Mouse (Mus musculus): ENCODE results near the gene Odf3. TPM values are rescaled to one million over a fixed set of nuclear protein-coding genes. Genes with fewer than 3 reads are reported as not detected.

Odf3 gene
- total and polyA plus RNA-seq, 2 experiments from 2014 or later: 0.22 TPM; not detected in 1

DNA sequence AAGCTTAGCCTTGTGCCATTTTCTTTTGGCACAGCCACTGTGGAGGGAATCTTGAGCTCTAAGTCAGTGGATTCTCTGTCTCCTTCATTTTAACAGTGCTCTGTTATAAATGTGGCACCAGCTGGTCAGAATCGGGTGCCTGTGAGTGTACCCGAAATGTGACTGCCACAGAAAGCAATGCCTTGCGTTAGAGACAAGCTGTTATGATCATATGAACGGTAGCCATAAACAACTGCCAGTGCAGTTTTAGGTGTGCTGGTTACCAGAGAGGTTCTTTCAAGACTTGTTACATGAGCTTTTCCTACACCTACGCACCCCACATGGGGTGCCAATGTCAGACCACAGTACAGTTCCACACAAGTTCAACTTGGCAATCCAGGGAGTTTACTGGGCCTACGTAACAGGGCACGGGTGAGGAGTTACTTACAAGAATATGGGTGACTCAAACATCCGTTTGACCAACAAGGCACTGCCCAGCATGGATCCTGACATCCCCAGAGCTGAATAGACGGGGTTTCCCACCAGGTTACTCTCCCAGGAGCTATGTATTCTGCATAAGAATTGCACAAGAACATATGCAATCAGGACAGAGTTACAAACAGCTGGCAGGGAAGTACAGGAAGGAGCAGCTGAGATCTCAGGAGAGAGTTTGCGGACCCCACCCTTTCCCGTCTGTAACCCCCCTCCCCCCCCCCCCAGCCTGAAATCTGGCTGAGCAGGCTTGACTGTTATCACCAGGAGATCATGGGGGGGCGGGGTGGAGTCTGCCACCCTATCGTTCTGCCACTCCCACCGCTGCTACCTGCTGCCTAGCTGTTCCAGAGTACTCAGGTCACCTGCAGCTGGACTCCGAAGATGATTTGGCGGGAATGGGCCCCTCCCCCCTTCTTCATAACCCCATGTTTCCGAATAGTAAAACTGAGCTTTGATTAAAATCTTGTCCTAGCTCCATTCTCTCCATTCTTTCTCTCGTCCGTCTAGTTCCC, 6.6 kb upstream of the Odf3 start:
- H3K4me1 ChIP-seq (ENCODE audit: insufficient read depth, low read length): no peaks in the 10 kb centered on the region
- no peak for DNase-seq (ENCODE audit: low spot score)
- no peak overlapping the region for H3K4me2 ChIP-seq (ENCODE audit: low read depth, low read length, poor library complexity, severe bottlenecking)
- 0 out of 2 replicates have a peak, but pooled peaks cover 6% of the 10 kb centered on the region for H3K27me3 ChIP-seq (ENCODE audit: insufficient read depth, low read length)
- H3K27ac ChIP-seq (ENCODE audit: low read depth, low read length): no peak overlapping the region
- no peaks in the 10 kb centered on the region for H3K36me3 ChIP-seq (ENCODE audit: insufficient read depth, low read length)
- no peak for TF ChIP-seq CTCF (IDR thresholded peaks at IDR 0.05)
- ATAC-seq (ENCODE audit: low FRiP score): no peak
- 40% methylated on average over 19 of the region's 19 CpGs for WGBS
- H3K4me3 ChIP-seq (ENCODE audit: low read depth, low read length): no peak overlapping the region
- H3K9me3 ChIP-seq (ENCODE audit: low read length): no peaks in the 10 kb centered on the region
- H3K9ac ChIP-seq (replicated peaks; ENCODE audit: low read length, poor library complexity, severe bottlenecking): no peak overlapping the region

DNA sequence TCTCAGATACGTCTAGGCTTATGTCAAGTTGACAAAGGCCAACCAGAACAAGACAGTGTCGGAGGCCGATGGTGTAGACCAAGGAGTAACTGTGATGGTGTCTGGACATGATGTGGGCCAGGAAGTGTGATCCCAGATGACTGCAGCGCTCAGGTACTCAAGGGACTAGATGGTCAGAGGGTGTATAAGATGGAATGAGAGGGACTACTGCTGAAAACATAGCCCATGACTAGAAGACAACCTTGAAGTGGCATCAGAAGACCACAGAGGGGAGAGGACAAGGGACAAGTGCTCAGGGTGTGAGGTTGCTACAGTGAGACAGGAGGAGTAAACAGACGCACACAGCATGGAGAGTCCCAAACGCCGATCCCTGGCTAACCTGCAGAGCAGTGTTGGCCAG, 3.8 kb upstream of the Odf3 start:
- Histone ChIP-seq H3K27me3 (ENCODE audit: insufficient read depth, low read length) (0 out of 2 replicates have a peak, but pooled peaks cover 6% of the 10 kb centered on the region), H3K9me3 (ENCODE audit: low read length) (no peaks in the 10 kb centered on the region), H3K4me1 (ENCODE audit: insufficient read depth, low read length) (no peaks in the 10 kb centered on the region), H3K4me3 (ENCODE audit: low read depth, low read length) (no peak overlapping the region), H3K27ac (ENCODE audit: low read depth, low read length) (no peak overlapping the region), H3K9ac (replicated peaks; ENCODE audit: low read length, poor library complexity, severe bottlenecking) (no peak overlapping the region), H3K4me2 (ENCODE audit: low read depth, low read length, poor library complexity, severe bottlenecking) (no peak overlapping the region), H3K36me3 (ENCODE audit: insufficient read depth, low read length) (no peaks in the 10 kb centered on the region)
- 80% methylated on average over 7 of the region's 7 CpGs for WGBS
- DNase-seq (ENCODE audit: low spot score): no peak
- no peak for TF ChIP-seq CTCF (IDR thresholded peaks at IDR 0.05)
- ATAC-seq (ENCODE audit: low FRiP score): no peak

DNA sequence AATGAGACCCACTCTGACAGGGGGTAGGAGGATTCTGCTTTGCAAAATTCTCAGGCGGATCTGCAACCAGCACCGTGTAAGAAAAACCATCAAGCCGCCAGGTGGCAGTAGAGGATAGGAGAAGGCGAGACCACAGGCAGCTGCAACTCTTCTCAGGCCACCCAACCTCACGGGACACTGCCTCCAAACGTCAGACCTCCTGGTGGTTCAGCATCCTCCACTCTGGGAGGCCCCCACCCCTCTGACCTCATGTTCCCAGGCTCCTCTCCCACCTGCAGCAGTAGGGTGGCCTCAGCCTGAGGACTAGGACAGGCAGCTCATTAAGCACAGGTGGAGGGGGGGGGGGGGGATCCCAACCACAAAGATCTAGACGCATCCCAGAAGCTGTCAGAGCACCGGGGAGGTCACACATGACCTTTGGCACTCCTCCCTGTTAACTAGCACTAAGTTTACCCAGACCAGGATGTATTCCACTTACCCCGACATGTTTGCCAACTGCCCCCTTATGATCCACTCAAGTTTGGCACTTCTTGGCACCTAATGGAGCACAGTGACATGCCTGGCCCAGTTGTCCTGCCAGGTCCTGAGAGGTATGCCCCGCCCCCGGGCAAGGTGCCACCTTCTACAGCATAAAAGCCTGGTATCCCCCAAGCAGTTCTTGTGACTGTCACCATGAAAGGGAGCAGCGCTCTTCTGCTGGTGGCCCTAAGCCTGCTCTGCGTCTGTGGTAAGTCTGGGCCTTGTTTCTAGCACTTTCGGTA, 2.5 kb upstream of the Odf3 start, which contains the start of gene Scgb1c1:
Scgb1c1 (plus strand) TSS at position 643 of the 761 bp plus-strand sequence.
- peak; percentile 85 for DNase-seq (ENCODE audit: low spot score)
- Histone ChIP-seq H3K27ac (ENCODE audit: low read depth, low read length) (no peak within 1 kb of the TSS), H3K36me3 (ENCODE audit: insufficient read depth, low read length) (no peaks in the 10 kb centered on the region), H3K4me2 (ENCODE audit: low read depth, low read length, poor library complexity, severe bottlenecking) (no peak within 1 kb of the TSS), H3K4me3 (ENCODE audit: low read depth, low read length) (no peak within 1 kb of the TSS), H3K27me3 (ENCODE audit: insufficient read depth, low read length) (0 out of 2 replicates have a peak, but pooled peaks cover 6% of the 10 kb centered on the region), H3K9me3 (ENCODE audit: low read length) (no peaks in the 10 kb centered on the region), H3K9ac (replicated peaks; ENCODE audit: low read length, poor library complexity, severe bottlenecking) (no peak within 1 kb of the TSS), H3K4me1 (ENCODE audit: insufficient read depth, low read length) (no peaks in the 10 kb centered on the region)
- ATAC-seq (ENCODE audit: low FRiP score): peak; percentile 73
- TF ChIP-seq CTCF (IDR thresholded peaks at IDR 0.05): peak; percentile 87
- WGBS: 29% methylated on average over 14 of the region's 14 CpGs

DNA sequence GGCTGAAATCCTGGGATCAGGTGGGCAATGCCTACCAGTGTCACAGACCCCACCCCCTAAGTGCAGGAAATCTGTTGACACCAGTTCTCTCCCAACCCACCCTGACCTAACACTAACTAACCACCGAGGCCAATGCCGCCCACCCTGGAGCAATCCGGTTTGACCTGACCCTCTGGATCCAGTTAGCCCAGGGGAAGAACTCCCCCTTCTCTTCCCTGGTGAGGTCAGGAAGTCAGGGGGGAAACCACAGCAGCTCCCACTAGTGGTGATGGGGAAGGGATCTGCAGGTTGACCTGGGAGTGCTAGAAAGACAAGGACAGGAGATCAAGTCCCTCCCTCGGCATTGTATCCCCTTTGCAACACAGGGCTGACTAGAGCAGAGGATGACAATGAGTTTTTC, 1.9 kb upstream of the Odf3 start:
- 54% methylated on average over 4 of the region's 4 CpGs for WGBS
- Histone ChIP-seq H3K27ac (ENCODE audit: low read depth, low read length) (no peak overlapping the region), H3K4me3 (ENCODE audit: low read depth, low read length) (no peak overlapping the region), H3K4me1 (ENCODE audit: insufficient read depth, low read length) (no peaks in the 10 kb centered on the region), H3K27me3 (ENCODE audit: insufficient read depth, low read length) (0 out of 2 replicates have a peak, but pooled peaks cover 6% of the 10 kb centered on the region), H3K9me3 (ENCODE audit: low read length) (no peaks in the 10 kb centered on the region), H3K36me3 (ENCODE audit: insufficient read depth, low read length) (no peaks in the 10 kb centered on the region), H3K4me2 (ENCODE audit: low read depth, low read length, poor library complexity, severe bottlenecking) (no peak overlapping the region), H3K9ac (replicated peaks; ENCODE audit: low read length, poor library complexity, severe bottlenecking) (no peak overlapping the region)
- DNase-seq (ENCODE audit: low spot score) (no peak), ATAC-seq (ENCODE audit: low FRiP score) (no peak)
- peak; percentile 26 for TF ChIP-seq CTCF (IDR thresholded peaks at IDR 0.05)

DNA sequence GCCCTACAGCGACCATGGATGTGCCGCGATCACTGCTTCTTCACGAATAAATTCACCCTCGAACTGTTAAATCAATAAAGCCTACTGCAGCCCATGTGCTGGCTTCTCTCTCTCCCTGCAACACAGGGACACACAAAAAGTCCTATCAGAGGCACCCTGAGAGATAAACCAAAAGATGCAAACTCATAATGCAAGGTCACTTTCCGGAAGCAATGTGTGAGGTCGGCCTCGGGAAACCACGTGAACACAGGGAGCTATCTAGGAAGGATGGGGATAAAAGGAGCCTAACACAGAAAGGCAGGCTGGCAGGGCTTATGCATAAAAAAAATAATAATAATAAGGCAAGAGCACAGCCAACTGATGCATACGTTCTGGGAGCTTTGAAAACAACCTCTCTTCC, 929 bp upstream of the Odf3 start:
- Histone ChIP-seq H3K9ac (replicated peaks; ENCODE audit: low read length, poor library complexity, severe bottlenecking) (no peak overlapping the region), H3K4me2 (ENCODE audit: low read depth, low read length, poor library complexity, severe bottlenecking) (no peak overlapping the region), H3K4me3 (ENCODE audit: low read depth, low read length) (no peak overlapping the region), H3K36me3 (ENCODE audit: insufficient read depth, low read length) (peaks cover 4% of the 10 kb centered on the region), H3K9me3 (ENCODE audit: low read length) (no peaks in the 10 kb centered on the region), H3K27me3 (ENCODE audit: insufficient read depth, low read length) (0 out of 2 replicates have a peak, but pooled peaks cover 6% of the 10 kb centered on the region), H3K4me1 (ENCODE audit: insufficient read depth, low read length) (no peaks in the 10 kb centered on the region), H3K27ac (ENCODE audit: low read depth, low read length) (no peak overlapping the region)
- ATAC-seq (ENCODE audit: low FRiP score) (no peak), DNase-seq (ENCODE audit: low spot score) (no peak)
- no peak for TF ChIP-seq CTCF (IDR thresholded peaks at IDR 0.05)
- WGBS: 82% methylated on average over 10 of the region's 10 CpGs
